Mouse (Mus musculus): ENCODE data around the gene Ankmy1. TPM values are rescaled to one million over a fixed set of nuclear protein-coding genes. Genes with fewer than 3 reads are reported as not detected.

The Ankmy1 gene
- polyA plus RNA-seq, 2 experiments from 2014 or later: 0.65 to 1.1 TPM

DNA sequence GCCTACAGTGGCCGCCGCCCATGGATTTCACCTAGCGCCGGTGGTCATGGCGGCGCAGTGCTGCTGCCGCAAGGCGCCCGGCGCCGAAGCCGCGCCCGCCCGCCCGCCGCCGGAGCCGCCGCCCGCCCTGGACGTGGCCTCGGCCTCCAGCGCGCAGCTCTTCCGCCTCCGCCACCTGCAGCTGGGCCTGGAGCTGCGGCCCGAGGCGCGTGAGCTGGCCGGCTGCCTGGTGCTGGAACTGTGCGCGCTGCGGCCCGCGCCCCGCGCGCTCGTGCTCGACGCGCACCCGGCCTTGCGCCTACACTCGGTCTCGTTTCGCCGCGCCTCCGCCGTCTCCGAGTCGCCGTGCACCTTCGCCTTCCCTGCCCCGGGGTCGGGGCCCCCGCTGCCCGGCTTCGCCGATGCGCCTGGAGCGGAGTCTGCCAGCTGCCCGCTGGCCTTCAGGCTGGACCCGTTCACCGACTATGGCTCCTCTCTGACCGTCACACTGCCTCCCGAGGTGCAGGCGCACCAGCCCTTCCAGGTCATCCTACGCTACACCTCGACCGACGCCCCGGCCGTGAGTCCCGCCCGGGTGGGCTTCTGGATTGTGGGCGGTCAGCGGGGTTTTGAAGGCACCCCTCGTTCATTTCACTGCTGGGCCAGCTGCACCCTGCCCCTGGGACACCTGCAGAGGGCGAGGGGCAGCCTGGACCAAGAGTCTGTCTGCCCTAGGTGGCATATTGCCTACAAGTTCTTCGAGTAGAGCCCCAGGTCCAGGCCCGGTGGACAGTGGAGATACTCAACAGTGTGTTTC, 8.4 kb upstream of the Ankmy1 start:
- ATAC-seq: no peak

DNA sequence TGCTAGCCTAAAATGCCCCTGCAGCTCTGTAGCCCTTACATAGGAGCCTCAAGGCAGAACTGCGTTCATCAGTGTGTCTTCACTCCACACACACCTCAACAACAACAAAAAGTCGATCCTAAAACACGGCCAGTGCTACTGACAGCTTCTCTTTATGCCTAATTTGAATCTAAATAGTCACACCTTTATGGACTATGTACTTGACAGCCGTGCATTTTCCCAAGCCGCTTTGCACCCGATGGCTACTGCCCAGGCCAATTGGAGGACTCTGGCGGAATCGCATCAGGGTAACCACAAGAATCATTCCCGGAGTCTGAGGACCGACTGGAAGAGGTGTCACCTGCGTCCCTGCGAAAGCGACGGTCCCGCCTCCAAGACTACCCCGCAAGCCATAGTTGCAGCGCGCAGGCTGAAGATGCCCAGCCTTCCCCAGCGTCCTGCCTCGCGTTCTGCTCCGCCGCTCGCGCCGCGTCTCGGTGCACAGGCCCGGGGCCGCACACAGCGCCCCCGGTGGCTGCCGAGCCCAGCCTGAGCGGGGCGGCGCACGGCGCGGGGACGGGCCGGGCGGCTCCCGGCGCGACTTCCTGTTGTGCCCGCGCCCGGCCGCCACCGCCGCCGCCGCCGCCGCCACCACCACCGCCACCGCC, 7.7 kb upstream of the Ankmy1 start, which contains the start of gene Rnpepl1:
Rnpepl1 (plus strand) TSS at position 545 of the 647 bp plus-strand sequence.
- peak; percentile 58 for ATAC-seq

DNA sequence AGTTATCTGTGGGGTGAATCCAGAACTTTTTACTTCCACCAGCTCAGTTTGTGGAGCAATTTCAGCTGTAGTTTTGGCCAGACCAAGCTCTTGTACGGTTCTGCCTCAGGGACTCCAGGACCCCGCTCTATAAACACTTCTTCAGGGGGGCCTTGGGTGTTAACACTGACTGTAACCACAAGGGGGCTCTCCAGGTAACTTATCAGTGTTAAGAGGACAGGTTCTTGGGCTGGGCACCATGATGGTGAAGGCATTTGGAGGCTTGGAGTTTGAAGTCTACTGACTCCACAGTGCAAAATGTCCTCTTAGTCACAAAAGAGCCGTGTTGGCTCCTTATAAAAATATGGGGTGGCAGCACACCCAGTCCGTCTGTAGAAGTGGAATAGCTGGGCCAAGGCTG, 6.4 kb upstream of the Ankmy1 start:
- ATAC-seq: no peak

DNA sequence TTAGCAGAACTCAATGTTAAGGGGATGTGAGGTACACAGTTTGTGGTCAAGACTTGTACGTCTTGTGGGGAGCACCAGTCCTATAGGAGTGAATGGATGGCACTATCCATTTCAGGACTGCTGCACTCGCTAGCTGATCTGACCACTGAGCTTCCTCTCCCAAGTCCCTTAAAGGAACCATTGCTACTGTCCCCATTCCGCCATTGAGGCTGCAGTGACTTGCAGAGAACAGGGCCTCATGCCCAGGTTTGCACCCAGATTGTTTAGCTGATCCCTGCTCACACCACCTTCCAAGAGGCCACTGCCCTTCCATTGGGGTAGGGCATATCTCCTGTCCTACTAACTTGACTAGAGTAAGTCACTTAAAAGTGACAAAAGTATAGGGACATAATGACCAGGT, 6.0 kb upstream of the Ankmy1 start:
- ATAC-seq: no peak

DNA sequence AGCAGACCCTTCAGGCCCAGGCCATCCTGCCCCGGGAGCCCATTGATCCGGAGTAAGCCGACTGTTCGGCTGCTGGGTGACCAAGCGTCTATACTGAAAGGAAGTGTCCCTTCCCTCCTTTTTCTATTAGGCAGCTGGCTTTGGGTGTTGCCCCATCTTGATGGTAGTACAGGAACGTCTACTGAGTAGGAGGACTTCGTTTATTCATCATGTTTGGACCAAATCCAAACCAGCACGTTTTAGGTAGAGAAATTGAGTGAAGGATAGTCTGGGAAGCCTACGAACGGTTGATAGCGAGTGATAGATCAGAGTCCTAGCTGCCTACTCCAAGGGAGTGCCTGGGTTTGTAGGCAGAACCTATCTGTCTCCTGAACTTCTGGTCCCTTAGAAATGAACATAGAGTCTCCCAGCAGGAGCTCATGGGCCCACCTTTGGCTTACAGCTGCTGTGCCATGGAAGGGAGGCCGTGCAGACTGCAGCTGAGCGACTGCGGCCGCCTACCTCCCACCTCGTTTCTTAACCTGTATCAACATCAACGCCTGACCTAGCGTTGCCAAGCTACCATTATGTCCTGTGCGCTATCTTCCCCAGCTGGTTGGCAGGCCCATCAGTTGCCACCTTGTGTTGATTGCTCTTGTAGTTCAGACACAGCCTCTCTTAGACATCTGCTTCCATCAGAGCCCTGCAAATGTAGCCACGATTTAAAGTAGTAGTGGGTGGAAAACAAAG, 5.1 kb upstream of the Ankmy1 start:
- no peak for ATAC-seq

DNA sequence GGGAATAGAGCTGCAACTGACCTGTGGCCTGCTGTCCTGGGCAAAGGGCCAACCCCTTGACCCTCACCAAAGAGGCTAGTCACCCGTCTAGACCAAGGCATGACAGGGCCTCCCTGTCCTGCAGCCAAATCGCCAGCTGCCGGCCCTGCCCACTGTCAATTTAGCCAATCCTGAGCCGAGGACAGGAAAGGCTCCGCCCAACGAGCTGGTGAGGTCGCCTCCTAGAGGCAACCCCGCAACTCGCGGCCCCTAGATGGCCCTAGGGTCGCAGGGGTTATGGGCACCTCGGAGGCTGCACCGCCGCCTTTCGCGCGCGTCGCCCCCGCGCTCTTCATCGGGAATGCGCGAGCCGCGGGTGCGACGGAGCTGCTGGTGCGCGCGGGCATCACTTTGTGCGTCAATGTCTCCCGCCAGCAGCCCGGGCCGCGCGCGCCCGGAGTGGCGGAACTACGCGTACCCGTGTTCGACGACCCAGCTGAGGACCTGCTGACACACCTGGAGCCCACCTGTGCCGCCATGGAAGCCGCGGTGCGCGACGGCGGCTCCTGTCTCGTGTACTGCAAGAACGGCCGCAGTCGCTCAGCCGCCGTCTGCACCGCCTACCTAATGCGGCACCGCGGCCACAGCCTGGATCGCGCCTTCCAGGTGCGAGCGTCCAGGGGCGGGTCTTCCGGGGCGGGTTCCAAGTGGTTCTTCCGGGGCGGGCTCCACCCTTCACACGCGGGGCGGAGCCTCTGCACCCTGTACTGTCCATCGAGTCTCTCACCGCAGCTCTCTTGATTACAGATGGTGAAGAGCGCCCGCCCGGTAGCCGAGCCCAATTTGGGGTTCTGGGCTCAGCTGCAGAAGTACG, 4.3 kb upstream of the Ankmy1 start, which contains the start of gene Dusp28:
Dusp28 (plus strand) TSS at position 203 of the 853 bp plus-strand sequence.
- peak; percentile 72 for ATAC-seq

DNA sequence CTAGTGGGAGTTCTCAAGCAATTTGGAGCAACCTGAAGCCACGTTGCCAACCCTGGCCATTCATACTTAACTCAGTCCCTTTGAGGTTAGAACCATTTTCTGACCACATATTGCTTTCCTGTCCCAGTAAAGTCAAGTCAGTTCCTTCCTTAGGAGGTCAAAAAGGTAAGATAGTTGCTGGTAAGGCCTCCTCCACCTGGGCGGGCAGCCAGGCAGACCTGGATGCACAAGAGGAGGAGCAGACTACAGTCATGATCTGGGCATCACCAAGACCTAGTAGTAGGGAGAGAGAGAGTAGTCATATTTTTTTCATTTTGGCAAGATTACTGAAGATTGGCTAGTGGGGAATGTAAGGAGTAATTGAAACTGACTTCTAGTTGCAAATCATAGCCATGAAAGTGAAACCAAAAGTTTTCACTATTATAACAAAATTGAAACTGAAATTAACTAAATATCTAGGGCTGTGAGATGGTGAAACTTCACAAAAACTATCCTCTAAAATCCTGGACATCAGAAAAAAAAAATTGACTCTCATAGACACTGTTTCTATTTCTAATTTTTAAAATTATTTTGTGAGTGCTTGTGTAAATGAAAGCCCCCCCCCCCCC, 3.1 kb upstream of the Ankmy1 start:
- ATAC-seq: no peak

DNA sequence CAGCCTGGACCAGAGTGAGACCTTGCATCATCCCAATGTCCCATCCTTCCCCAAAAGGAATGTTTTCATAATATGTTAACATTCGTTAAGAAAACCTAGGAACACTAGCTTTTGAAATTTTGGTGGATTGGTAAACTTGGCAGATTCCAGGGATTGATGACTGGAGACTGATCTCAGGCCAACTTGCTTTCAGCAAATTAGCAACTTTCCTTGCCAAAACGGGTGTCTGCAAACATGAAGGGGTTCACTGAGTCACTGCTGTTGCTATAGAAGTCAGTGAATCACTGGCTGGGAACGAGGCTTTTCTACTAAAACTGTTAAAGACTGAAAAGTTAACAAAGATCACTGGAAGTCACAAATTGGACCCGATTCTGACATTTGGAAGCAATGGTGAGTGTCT, 921 bp upstream of the Ankmy1 start:
- no peak for ATAC-seq

DNA sequence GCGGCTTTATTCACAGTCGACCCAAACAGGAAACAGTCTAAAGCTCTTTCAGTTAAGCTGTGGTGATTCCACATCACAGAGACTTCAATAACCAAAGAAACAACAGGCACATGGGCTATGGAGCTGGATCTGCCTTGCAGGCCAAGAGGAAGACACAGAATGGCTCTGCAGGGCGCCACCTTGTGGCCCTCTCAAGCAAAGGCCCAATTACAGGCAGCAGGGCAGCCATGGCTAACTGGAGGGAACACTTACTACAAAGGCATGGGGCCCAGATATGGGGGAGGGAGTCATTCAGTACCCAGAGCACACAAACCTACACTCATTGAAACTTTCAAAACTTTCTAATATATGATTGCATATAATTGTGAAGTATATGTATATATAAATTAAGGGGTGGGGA, 7.6 kb downstream of the Ankmy1 start:
- ATAC-seq: peak; percentile 92

DNA sequence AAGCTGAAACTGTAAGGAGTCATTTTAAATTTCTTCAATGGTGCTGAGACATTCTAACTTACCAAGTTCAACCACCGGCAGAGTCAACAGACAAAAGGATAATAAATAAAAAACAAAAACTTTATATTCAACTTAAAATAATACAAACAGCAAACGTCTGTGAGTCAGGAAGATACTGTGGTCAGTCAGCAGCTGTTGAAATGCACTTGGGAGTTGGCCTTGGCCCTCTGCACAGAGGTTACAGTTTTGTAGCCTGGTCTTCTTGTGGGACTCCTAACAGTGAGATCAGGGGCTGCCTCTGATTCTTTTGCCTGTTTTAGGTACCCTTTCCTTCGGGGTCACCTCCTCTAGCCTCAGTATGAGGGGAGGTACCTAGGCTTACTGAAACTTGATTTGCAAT, 8.8 kb downstream of the Ankmy1 start:
- ATAC-seq: no peak

DNA sequence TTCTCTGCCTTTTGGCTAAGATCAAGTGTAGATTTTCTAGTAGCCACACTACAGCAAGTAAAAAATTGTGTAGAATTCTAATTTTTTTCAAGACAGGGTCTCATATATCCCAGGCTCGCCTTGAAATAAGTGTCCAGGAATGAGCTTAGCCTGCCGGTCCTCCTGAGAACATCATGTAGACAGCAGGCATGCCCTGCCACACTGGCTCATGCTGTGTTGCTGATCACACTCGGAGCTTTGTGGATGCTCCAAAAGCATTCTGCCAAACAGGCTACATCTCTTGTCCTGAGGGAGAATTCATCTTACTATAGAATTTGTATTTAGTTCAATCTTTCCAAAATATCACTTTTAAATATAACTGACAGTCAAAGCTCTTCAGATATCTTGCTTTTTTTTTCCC, 9.9 kb downstream of the Ankmy1 start:
- ATAC-seq: no peak

DNA sequence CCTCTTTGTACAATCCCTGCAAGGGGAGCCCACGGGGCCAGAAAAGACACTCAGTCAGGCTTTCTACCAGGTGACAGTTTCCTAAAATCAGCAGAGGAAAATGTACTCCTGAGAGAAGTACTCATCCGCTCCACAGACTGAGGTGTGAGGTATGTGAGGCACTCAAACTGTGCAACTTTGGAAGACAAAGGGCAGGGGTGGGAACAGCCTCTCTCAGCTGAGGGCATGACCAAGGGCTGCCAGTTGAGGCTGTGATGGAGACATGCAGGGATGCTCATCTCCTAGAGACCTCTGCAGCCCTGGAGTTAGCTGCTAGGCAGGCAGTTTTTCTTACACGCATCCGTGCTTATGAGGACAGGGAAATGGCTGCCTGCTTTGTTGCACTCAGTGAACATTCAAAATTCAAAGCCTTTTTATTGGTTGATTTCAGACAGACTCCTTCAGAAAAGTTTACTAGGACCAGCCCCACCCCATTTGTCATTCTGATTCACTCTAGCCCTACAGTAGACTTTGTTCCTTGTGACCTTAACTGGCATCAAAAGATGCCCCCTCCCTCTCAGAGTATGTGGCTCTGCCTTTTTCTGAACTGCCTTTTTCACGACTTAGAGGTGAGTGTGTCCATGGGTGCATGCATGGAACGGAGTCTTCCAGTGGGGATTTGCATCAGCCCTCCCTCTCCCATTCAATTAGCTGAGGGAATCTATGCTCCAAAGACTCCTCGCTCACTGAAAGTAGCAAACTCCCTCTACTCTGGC, 13.6 kb downstream of the Ankmy1 start:
- ATAC-seq: no peak

DNA sequence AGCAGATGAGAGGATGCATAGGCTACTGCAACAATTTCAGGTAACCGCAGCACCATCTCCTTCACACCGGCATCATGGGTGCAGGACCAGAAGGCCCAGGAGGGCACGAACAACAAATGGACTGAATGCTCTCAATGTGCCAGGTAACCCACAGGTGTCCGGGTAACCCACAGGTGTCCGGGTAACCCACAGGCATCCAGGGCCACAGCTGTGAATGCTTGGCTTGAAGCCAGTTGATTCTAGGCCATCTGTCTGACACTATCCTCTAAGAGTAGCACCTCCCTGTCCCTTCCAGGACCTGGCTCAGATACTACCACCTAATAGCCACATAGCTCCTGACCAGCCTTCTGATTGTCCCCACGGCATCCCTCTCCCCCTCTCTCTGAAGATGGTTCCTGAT, 20.7 kb downstream of the Ankmy1 start:
- no peak for ATAC-seq

DNA sequence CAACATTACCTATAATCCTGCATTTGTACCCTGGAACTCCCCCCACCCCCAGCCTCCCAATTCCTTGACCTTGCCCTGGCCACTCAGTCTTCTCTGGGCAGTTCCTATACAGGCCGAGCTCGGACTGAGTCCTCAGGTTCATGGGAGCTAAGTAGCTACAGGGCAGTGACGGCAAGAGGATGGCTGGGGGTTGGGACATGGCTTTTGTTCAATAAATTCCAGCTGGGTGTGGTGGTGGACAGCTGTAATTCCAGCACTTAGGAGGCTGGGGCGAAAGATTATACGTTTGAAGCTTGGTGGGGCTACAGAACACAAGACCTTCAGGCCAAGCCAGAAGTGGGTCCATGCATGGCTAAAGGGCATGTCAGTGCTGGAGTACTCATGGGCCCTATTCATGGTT, 22.6 kb downstream of the Ankmy1 start:
- ATAC-seq: no peak

DNA sequence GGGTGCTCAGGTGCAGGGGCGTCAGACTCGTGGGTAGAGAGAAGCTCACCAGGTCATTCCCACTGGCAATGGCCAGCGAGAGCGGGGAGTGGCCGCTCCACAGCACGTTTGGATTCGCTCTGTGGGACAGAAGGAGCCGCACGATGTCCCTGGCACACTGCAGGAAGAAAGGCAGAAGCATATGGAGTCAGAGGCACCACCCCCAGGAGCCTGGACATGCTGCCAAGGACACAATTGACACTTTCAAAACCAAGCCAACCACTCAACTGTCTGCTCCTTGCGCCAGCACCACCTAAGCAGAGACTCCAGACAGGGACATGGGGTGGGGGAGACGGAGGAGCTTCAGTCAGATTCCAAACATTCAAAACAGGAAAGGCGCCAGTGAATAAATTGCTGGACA, 23.4 kb downstream of the Ankmy1 start:
- no peak for ATAC-seq

DNA sequence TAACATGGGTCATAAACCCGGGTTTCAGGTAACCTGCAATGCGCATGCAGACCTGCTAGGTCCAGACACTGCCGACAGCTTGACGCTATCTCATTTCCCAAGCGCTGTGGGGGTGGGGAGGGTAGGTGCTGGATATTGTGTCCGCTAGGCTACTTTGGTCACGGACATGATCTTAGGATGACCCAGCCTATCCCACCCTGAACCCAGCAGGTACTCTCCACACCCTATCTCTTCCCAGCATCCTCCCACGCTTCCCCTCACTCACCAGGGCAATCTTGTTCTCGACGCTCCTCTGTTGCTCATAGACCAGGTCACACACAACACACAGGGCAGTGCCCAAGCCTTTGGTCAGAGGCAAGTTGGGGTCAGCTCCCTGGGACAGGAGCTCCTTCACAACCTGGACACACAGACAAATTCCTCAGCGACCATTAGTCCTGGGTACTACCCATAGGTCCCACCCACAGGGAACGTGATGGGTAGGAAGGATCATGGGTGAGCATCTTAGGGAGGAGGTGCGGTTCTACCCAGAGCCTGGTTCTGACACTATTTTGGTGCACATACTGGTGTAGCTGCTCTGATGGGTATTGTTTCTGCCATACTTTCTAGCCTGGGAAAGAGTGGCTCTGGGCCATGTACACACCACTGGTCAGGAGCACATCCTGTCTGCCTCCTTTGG, 24.5 kb downstream of the Ankmy1 start:
- ATAC-seq: no peak

DNA sequence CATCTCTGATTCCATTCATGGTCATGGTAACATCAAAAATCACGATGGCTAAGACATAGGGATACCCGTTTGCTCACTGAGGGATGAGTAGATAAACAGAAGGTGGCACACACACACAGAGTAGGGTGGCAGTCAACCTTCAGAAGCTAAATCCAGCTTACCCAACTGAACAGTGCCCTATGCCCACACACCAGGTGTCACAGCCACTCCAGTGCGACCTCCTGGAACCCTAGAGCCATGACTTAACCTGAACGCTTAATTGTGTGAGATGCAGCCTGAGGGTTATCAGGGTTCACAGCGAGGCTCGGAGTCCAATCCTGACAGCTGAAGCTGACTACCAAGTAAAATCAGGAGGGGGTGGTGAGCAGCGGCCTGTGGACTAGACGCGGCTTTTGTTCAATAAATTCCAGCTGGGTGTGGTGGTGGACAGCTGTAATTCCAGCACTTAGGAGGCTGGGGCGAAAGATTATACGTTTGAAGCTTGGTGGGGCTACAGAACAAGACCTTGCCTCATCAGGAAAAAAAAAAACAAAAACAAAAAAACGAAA, 25.2 kb downstream of the Ankmy1 start:
- ATAC-seq: no peak

DNA sequence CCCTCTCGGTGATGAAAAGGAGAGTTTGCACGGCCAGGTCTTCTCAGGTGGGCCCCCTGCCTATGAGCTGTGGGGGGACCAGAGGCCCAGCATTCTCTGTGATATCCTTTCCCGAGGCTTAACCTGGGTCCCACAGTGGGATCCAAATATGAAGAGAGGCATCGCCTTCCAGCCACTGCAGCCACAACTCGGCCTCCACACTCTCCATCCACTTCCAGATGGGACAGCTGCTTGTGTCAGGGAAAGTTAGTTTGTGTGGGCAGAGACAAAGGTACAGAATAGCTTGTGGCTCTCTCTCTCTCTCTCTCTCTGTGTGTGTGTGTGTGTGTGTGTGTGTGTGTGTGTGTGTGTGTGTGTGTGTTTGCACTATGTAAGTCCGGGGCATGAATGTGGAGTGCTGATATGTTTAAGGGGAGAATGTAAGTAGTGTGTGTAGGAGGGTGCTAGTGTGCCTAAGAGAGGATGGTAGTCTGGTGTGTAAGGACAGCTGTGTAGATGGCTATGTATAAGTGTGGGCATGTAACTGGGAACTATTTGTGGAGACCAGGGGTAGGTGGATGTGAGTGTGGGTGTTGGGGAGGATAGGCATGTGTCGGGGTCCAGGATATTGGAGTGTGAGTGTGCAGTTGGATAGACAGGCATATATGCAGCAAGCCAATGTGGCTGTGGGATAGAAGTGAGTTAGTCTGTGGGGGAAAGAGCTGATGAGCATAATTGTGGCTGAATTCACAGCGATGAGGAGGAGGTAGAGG, 27.2 kb downstream of the Ankmy1 start:
- ATAC-seq: no peak

DNA sequence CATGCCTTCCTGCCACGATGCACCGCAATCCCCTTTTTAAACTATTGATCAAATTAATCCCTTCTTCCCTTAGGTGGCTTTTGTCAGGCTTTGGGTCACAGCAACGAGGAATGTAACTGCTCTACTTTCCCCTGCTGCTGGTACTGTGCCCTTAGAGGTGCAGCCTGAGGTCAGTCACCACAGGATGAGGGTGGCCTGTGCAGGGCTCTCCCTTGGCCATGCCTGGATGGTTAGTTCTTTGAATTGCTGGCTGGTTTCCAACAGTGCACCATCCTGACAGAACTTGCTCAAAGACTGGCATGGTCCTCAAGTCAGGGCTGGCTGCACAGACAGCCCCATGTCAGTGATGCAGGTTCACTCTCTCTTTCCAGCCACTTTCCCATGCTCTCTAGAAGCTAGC, 28.7 kb downstream of the Ankmy1 start:
- no peak for ATAC-seq

DNA sequence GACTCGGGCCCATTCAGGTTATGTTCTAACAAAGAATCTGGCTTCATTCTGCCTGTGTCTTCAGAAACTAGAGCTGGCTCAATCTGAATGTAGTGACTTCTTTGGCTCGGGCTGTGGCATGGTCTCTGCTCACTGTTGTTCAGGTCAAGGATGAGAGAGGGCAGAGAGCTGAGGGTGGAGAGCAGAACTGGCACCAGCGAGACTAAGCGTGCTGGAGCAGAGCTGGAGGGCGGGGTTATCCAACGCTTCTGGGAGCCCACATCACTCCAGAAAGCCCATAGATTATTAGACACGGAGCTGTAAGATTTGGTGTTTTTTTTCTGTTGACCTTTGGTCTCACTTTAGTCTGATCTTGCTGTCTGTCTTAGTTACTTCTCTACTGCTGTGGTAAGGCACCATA, 30.0 kb downstream of the Ankmy1 start:
- ATAC-seq: no peak

Measured in CD4-positive, CD25-positive, alpha-beta regulatory T cell, adult 4 months (primary cell).